16 mouse cellular contexts compared by ENCODE assay signal in the genomic region with DNA sequence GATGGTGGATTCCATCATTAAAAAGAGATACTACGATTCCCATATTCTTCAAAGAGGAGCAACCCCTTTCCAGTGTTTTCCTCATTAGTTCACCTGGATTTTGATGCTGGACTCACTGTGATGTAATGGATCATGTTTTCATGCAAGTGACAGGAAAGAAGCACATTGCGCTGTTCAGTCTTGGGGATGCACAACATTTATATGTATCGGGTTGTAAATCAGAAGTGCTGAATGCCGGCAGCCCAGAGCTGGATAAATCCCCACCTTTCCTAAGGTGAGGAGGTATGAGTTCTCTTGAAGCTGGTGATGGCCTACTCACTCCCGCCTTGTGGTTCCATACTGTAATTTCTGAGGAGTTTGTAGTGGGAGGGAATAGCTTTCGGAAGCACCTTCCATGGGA.
"Had no signal": no experiment of that assay in that cellular context is flagged by ENCODE, and none has a peak within 500 bp of the region (broad histone marks: within the 10 kb centered on the region; RNA-seq: fewer than 3 reads in every experiment).

No protein-coding gene starts in this region.

- H3K27me3 ChIP-seq: neural tube, embryonic 13.5 days; neural tube, embryonic 15.5 days; stomach, embryonic 15.5 days had no signal

- H3K27ac ChIP-seq: neural tube, embryonic 13.5 days; neural tube, embryonic 15.5 days; stomach, embryonic 15.5 days; stomach, postnatal 0 days had no signal

- H3K4me1 ChIP-seq: neural tube, embryonic 13.5 days; neural tube, embryonic 15.5 days; stomach, embryonic 15.5 days had no signal

- H3K9me3 ChIP-seq: neural tube, embryonic 13.5 days; stomach, embryonic 15.5 days had no signal

- DNase-seq: retina, postnatal 1 day; right cerebral cortex, adult 18-20 months; right cerebral cortex, postnatal 14 days; right cerebral cortex, postnatal 25 days; right cerebral cortex, postnatal 4 days; spleen, adult 18-20 months; thymus, adult 18-20 months; thymus, adult 2 months; thymus, postnatal 14 days; thymus, postnatal 25 days; thymus, postnatal 36 days; thymus, postnatal 4 days had no signal

- H3K36me3 ChIP-seq: neural tube, embryonic 13.5 days; neural tube, embryonic 15.5 days; stomach, embryonic 15.5 days had no signal

- H3K4me2 ChIP-seq: neural tube, embryonic 13.5 days; neural tube, embryonic 15.5 days; stomach, embryonic 15.5 days had no signal

- H3K4me3 ChIP-seq: neural tube, embryonic 13.5 days; neural tube, embryonic 15.5 days; stomach, embryonic 15.5 days had no signal

- H3K9ac ChIP-seq: neural tube, embryonic 13.5 days; neural tube, embryonic 15.5 days; stomach, embryonic 15.5 days had no signal
